Mouse (Mus musculus) frontal cortex, postnatal 14 days (tissue): Measurements from ENCODE around the gene Tbc1d1.

Experiments
- DNase-seq, 2 experiments: peaks; one replicate each; pipeline ENCODE4 v3.0.0; 2022; ENCODE audit warnings: low spot score in 2 of 2

Gene Tbc1d1

GRCm38 (mm10) chr5:64206875-64207274 lies 50.8 kb downstream of the Tbc1d1 start:
- no peak for DNase-seq

GRCm38 (mm10) chr5:64207800-64208199 lies 51.7 kb downstream of the Tbc1d1 start:
- no peak for DNase-seq

GRCm38 (mm10) chr5:64210817-64211216 lies 54.7 kb downstream of the Tbc1d1 start:
- no peak for DNase-seq

- no peak for DNase-seq
Observed at GRCm38 (mm10) chr5:64211284-64211683, 55.2 kb downstream of the Tbc1d1 start.

- no peak for DNase-seq
Observed at GRCm38 (mm10) chr5:64212206-64212605, 56.1 kb downstream of the Tbc1d1 start.

GRCm38 (mm10) chr5:64212619-64213018 lies 56.5 kb downstream of the Tbc1d1 start:
- DNase-seq = no peak

- no peak for DNase-seq
Observed at GRCm38 (mm10) chr5:64215806-64216205, 59.7 kb downstream of the Tbc1d1 start.

- no peak for DNase-seq
Observed at GRCm38 (mm10) chr5:64216326-64216725, 60.2 kb downstream of the Tbc1d1 start.

GRCm38 (mm10) chr5:64217256-64217655 lies 61.2 kb downstream of the Tbc1d1 start:
- no peak for DNase-seq

- no peak for DNase-seq
Observed at GRCm38 (mm10) chr5:64217816-64218602, 61.9 kb downstream of the Tbc1d1 start.

- DNase-seq = no peak
Observed at GRCm38 (mm10) chr5:64218603-64218999, 62.5 kb downstream of the Tbc1d1 start.

- no peak for DNase-seq
Observed at GRCm38 (mm10) chr5:64220776-64221175, 64.7 kb downstream of the Tbc1d1 start.

- no peak for DNase-seq
Observed at GRCm38 (mm10) chr5:64224735-64225425, 68.8 kb downstream of the Tbc1d1 start.

- no peak for DNase-seq
Observed at GRCm38 (mm10) chr5:64228252-64228651, 72.1 kb downstream of the Tbc1d1 start.

- no peak for DNase-seq
Observed at GRCm38 (mm10) chr5:64229336-64229866, 73.3 kb downstream of the Tbc1d1 start.

- peak; percentile 44 to 53 for DNase-seq
Observed at GRCm38 (mm10) chr5:64230061-64230466, 74.0 kb downstream of the Tbc1d1 start.

GRCm38 (mm10) chr5:64230507-64231041 lies 74.5 kb downstream of the Tbc1d1 start:
- DNase-seq = no peak

- DNase-seq = no peak
Observed at GRCm38 (mm10) chr5:64232872-64233271, 76.8 kb downstream of the Tbc1d1 start.

GRCm38 (mm10) chr5:64234269-64234985 lies 78.3 kb downstream of the Tbc1d1 start:
- no peak for DNase-seq

- no peak for DNase-seq
Observed at GRCm38 (mm10) chr5:64235250-64235649, 79.1 kb downstream of the Tbc1d1 start.

GRCm38 (mm10) chr5:64236561-64236960 lies 80.5 kb downstream of the Tbc1d1 start:
- no peak for DNase-seq

- no peak for DNase-seq
Observed at GRCm38 (mm10) chr5:64237263-64237662, 81.2 kb downstream of the Tbc1d1 start.
